Mouse (Mus musculus): ENCODE data around the gene Foxr1.

DNA sequence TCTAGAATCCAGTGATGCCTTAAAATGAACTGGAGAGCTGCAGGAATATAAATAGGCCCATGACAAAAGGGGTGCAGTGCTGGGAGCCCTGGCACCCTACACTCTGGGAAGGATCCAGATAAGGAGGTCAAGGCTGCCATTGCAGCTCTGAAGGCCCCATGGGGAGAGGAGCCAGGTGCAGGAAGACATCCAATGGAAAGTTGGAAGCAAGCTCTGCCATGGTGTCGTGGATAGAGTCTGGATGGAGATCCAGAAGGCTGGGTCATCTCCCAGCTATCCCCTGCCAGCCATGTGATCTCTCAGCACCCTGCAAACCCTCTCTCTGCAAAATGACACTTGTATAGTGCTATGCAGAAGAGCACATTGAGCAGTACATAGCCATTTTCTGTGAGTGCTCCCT, 33.4 kb upstream of the Foxr1 start:
- TF ChIP-seq TAL1 (IDR thresholded peaks at IDR 0.05; ENCODE audit: low read length) (no peak), GATA1 (IDR thresholded peaks at IDR 0.05; ENCODE audit: low read length) (no peak)

All from erythroblast, embryonic 14.5 days (primary cell).